Mouse (Mus musculus): ENCODE measurements at regions not wholly inside any gene's neighbourhood (a gene's known extent, or its start where the extent isn't known, plus 50 kb on each side); places are given as distances from the start of the nearest gene placed in this dataset.

GRCm38 (mm10) chr7:64078646-64079045 is 75.0 kb upstream of the Trpm1 start:
- Histone ChIP-seq H3K4me3 (ENCODE audit: low read depth, low read length) (no peak overlapping the region), H3K27ac (ENCODE audit: low read depth, low read length) (no peak overlapping the region), H3K27me3 (ENCODE audit: control insufficient read depth, insufficient read depth, low read length) (no peaks in the 10 kb centered on the region), H3K9ac (ENCODE audit: low read length) (no peak overlapping the region), H3K36me3 (ENCODE audit: control insufficient read depth, insufficient read depth, low read length) (no peaks in the 10 kb centered on the region), H3K4me2 (no peak overlapping the region), H3K9me3 (ENCODE audit: control insufficient read depth, low read length) (no peaks in the 10 kb centered on the region), H3K4me1 (ENCODE audit: control insufficient read depth, insufficient read depth, low read length) (no peaks in the 10 kb centered on the region)
- 0 out of 2 replicates have a peak, but pooled peaks have one; percentile 28 for ATAC-seq (ENCODE audit: low FRiP score)
- no peak for DNase-seq (ENCODE audit: low spot score, missing footprints)
- 80% methylated on average over 1 of the region's 1 CpGs for WGBS

- no peaks in the 10 kb centered on the region for H3K27me3 ChIP-seq (ENCODE audit: control insufficient read depth, insufficient read depth, low read length)
- H3K9me3 ChIP-seq (ENCODE audit: control insufficient read depth, low read length) = no peaks in the 10 kb centered on the region
- no peak overlapping the region for H3K4me3 ChIP-seq (ENCODE audit: low read depth, low read length)
- no peak overlapping the region for H3K27ac ChIP-seq (ENCODE audit: low read depth, low read length)
- ATAC-seq (ENCODE audit: low FRiP score) (no peak), DNase-seq (ENCODE audit: low spot score, missing footprints) (peak; percentile 70)
- H3K4me1 ChIP-seq (ENCODE audit: control insufficient read depth, insufficient read depth, low read length) = no peaks in the 10 kb centered on the region
- H3K4me2 ChIP-seq = no peak overlapping the region
- WGBS = 71% methylated on average over 4 of the region's 4 CpGs
- no peak overlapping the region for H3K9ac ChIP-seq (ENCODE audit: low read length)
- no peaks in the 10 kb centered on the region for H3K36me3 ChIP-seq (ENCODE audit: control insufficient read depth, insufficient read depth, low read length)
Observed at GRCm38 (mm10) chr7:64077526-64077925, 76.1 kb upstream of the Trpm1 start.

- no peaks in the 10 kb centered on the region for H3K4me1 ChIP-seq (ENCODE audit: control insufficient read depth, insufficient read depth, low read length)
- WGBS = 90% methylated on average over 4 of the region's 4 CpGs
- ATAC-seq (ENCODE audit: low FRiP score) (no peak), DNase-seq (ENCODE audit: low spot score, missing footprints) (peak; percentile 53)
- no peaks in the 10 kb centered on the region for H3K9me3 ChIP-seq (ENCODE audit: control insufficient read depth, low read length)
- H3K9ac ChIP-seq (ENCODE audit: low read length) = no peak overlapping the region
- no peak overlapping the region for H3K4me3 ChIP-seq (ENCODE audit: low read depth, low read length)
- H3K4me2 ChIP-seq = no peak overlapping the region
- H3K27ac ChIP-seq (ENCODE audit: low read depth, low read length) = no peak overlapping the region
- H3K27me3 ChIP-seq (ENCODE audit: control insufficient read depth, insufficient read depth, low read length) = no peaks in the 10 kb centered on the region
- no peaks in the 10 kb centered on the region for H3K36me3 ChIP-seq (ENCODE audit: control insufficient read depth, insufficient read depth, low read length)
Observed at GRCm38 (mm10) chr7:64076764-64077360, 76.8 kb upstream of the Trpm1 start.

- peak; percentile 75 for DNase-seq (ENCODE audit: low spot score, missing footprints)
Observed at GRCm38 (mm10) chr7:64075696-64076313, 77.8 kb upstream of the Trpm1 start.

GRCm38 (mm10) chr7:64074661-64075234 is 78.9 kb upstream of the Trpm1 start:
- DNase-seq (ENCODE audit: low spot score, missing footprints) = peak; percentile 83
- Histone ChIP-seq H3K27me3 (ENCODE audit: control insufficient read depth, insufficient read depth, low read length) (no peaks in the 10 kb centered on the region), H3K9ac (ENCODE audit: low read length) (no peak overlapping the region), H3K4me2 (no peak overlapping the region), H3K27ac (ENCODE audit: low read depth, low read length) (no peak overlapping the region), H3K36me3 (ENCODE audit: control insufficient read depth, insufficient read depth, low read length) (no peaks in the 10 kb centered on the region), H3K9me3 (ENCODE audit: control insufficient read depth, low read length) (no peaks in the 10 kb centered on the region), H3K4me3 (ENCODE audit: low read depth, low read length) (no peak overlapping the region), H3K4me1 (ENCODE audit: control insufficient read depth, insufficient read depth, low read length) (no peaks in the 10 kb centered on the region)
- ATAC-seq (ENCODE audit: low FRiP score) = no peak
- WGBS = 91% methylated on average over 4 of the region's 4 CpGs

More at GRCm38 (mm10) chr7:64075696-64076313, 77.8 kb upstream of the Trpm1 start:
- Histone ChIP-seq H3K4me1 (ENCODE audit: control insufficient read depth, insufficient read depth, low read length) (no peaks in the 10 kb centered on the region), H3K4me3 (ENCODE audit: low read depth, low read length) (no peak overlapping the region), H3K27ac (ENCODE audit: low read depth, low read length) (no peak overlapping the region), H3K27me3 (ENCODE audit: control insufficient read depth, insufficient read depth, low read length) (no peaks in the 10 kb centered on the region), H3K9ac (ENCODE audit: low read length) (no peak overlapping the region), H3K36me3 (ENCODE audit: control insufficient read depth, insufficient read depth, low read length) (no peaks in the 10 kb centered on the region), H3K4me2 (no peak overlapping the region), H3K9me3 (ENCODE audit: control insufficient read depth, low read length) (no peaks in the 10 kb centered on the region)
- 96% methylated on average over 1 of the region's 1 CpGs for WGBS
- no peak for ATAC-seq (ENCODE audit: low FRiP score)

GRCm38 (mm10) chr7:64074186-64074585 is 79.4 kb upstream of the Trpm1 start:
- no peak overlapping the region for H3K4me3 ChIP-seq (ENCODE audit: low read depth, low read length)
- no peaks in the 10 kb centered on the region for H3K4me1 ChIP-seq (ENCODE audit: control insufficient read depth, insufficient read depth, low read length)
- no peaks in the 10 kb centered on the region for H3K27me3 ChIP-seq (ENCODE audit: control insufficient read depth, insufficient read depth, low read length)
- 91% methylated on average over 4 of the region's 4 CpGs for WGBS
- no peak overlapping the region for H3K27ac ChIP-seq (ENCODE audit: low read depth, low read length)
- DNase-seq (ENCODE audit: low spot score, missing footprints) (peak; percentile 74), ATAC-seq (ENCODE audit: low FRiP score) (no peak)
- no peak overlapping the region for H3K9ac ChIP-seq (ENCODE audit: low read length)
- H3K9me3 ChIP-seq (ENCODE audit: control insufficient read depth, low read length) = no peaks in the 10 kb centered on the region
- H3K4me2 ChIP-seq = no peak overlapping the region
- no peaks in the 10 kb centered on the region for H3K36me3 ChIP-seq (ENCODE audit: control insufficient read depth, insufficient read depth, low read length)

GRCm38 (mm10) chr7:64073781-64074180 is 79.9 kb upstream of the Trpm1 start:
- Histone ChIP-seq H3K4me3 (ENCODE audit: low read depth, low read length) (no peak overlapping the region), H3K9ac (ENCODE audit: low read length) (no peak overlapping the region), H3K27ac (ENCODE audit: low read depth, low read length) (no peak overlapping the region), H3K27me3 (ENCODE audit: control insufficient read depth, insufficient read depth, low read length) (no peaks in the 10 kb centered on the region), H3K4me1 (ENCODE audit: control insufficient read depth, insufficient read depth, low read length) (no peaks in the 10 kb centered on the region), H3K9me3 (ENCODE audit: control insufficient read depth, low read length) (no peaks in the 10 kb centered on the region), H3K36me3 (ENCODE audit: control insufficient read depth, insufficient read depth, low read length) (no peaks in the 10 kb centered on the region), H3K4me2 (no peak overlapping the region)
- ATAC-seq (ENCODE audit: low FRiP score) (no peak), DNase-seq (ENCODE audit: low spot score, missing footprints) (no peak)
- 85% methylated on average over 3 of the region's 3 CpGs for WGBS

- ATAC-seq (ENCODE audit: low FRiP score) (no peak), DNase-seq (ENCODE audit: low spot score, missing footprints) (no peak)
- Histone ChIP-seq H3K4me1 (ENCODE audit: control insufficient read depth, insufficient read depth, low read length) (no peaks in the 10 kb centered on the region), H3K27ac (ENCODE audit: low read depth, low read length) (no peak overlapping the region), H3K4me3 (ENCODE audit: low read depth, low read length) (no peak overlapping the region), H3K4me2 (no peak overlapping the region), H3K9ac (ENCODE audit: low read length) (no peak overlapping the region), H3K27me3 (ENCODE audit: control insufficient read depth, insufficient read depth, low read length) (no peaks in the 10 kb centered on the region), H3K36me3 (ENCODE audit: control insufficient read depth, insufficient read depth, low read length) (no peaks in the 10 kb centered on the region), H3K9me3 (ENCODE audit: control insufficient read depth, low read length) (no peaks in the 10 kb centered on the region)
- 90% methylated on average over 5 of the region's 5 CpGs for whole genome bisulfite sequencing
Observed at GRCm38 (mm10) chr7:64070930-64071329, 82.7 kb upstream of the Trpm1 start.

GRCm38 (mm10) chr7:64065529-64066247 is 87.9 kb upstream of the Trpm1 start:
- Histone ChIP-seq H3K9ac (ENCODE audit: low read length) (no peak overlapping the region), H3K9me3 (ENCODE audit: control insufficient read depth, low read length) (no peaks in the 10 kb centered on the region), H3K4me1 (ENCODE audit: control insufficient read depth, insufficient read depth, low read length) (no peaks in the 10 kb centered on the region), H3K4me2 (no peak overlapping the region), H3K27ac (ENCODE audit: low read depth, low read length) (no peak overlapping the region), H3K4me3 (ENCODE audit: low read depth, low read length) (no peak overlapping the region), H3K27me3 (ENCODE audit: control insufficient read depth, insufficient read depth, low read length) (no peaks in the 10 kb centered on the region), H3K36me3 (ENCODE audit: control insufficient read depth, insufficient read depth, low read length) (no peaks in the 10 kb centered on the region)
- no peak for ATAC-seq (ENCODE audit: low FRiP score)
- WGBS = 91% methylated on average over 23 of the region's 23 CpGs
- peak; percentile 12 for DNase-seq (ENCODE audit: low spot score, missing footprints)
